Mouse (Mus musculus) right cerebral cortex, adult 2 months (tissue): ENCODE data around the gene Prol1.
A peak's percentile ranks its signal among the peaks of the same experiment; 100 is the strongest.
"Not testable (repeated sequence)": the region's sequence is repeated elsewhere in the genome, so short reads cannot be mapped to it uniquely, and the experiment has no call there.

Experiments
- DNase-seq, 2 experiments: peaks; one replicate each; pipeline ENCODE4 v3.0.0; 2021 to 2022; ENCODE audit warnings: low spot score in 2 of 2

Prol1 gene

DNA sequence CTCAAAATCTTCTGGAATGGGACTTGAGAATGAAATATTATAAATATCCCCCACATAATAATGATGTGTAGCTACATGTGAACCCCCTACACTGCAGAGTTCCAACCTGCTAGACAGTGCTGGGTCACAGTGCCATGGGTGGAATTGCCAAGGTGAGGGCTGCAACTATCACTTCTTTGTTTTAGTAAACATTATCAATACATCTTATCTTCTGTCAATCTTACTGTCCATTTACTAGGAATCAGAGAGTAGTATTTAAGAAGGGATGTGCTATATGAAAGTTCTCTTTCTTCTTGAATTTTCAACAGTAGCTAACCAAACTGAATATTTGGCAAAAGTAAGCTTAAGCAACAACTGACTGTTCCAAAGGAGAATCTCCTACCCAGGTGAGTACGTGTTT lies at the start of gene Prol1:
Prol1 (plus strand) TSS at position 301 of the 400 bp plus-strand sequence.
- DNase-seq: no peak

GRCm38 (mm10) chr5:88268619-88269018 lies 48.5 kb upstream of the Prol1 start, which contains the start of gene Gm7714:
Gene Gm7714 (plus strand): TSS chr5:88268919.
- peak; percentile 3 to 5 for DNase-seq

- DNase-seq: not testable (repeated sequence)
Observed at GRCm38 (mm10) chr5:88311307-88311706, 5.8 kb upstream of the Prol1 start.

- not testable (repeated sequence) for DNase-seq
Observed at GRCm38 (mm10) chr5:88348533-88348932, 31.4 kb downstream of the Prol1 start.

DNA sequence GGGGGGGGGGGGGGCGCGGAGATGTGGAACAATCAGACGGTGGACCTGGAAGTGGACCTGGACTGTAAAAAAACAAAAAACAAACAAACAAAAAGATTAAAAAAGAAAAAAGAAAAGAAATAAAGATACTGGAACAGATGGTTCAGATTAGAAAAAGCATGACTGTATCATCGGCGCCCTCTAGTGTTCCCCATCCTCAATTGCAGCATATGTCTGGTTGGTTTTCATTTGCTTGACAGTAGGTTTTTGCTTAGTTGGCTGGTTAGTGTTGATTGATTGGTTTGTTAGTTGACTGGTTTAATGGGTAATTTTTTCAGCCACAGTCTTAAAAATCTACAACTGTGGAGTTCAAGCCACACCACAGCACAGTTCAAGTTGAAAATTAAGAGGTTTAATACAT lies 47.7 kb downstream of the Prol1 start:
- peak; percentile 71 for DNase-seq

- no peak for DNase-seq
Observed at GRCm38 (mm10) chr5:88366886-88367285, 49.8 kb downstream of the Prol1 start.

DNA sequence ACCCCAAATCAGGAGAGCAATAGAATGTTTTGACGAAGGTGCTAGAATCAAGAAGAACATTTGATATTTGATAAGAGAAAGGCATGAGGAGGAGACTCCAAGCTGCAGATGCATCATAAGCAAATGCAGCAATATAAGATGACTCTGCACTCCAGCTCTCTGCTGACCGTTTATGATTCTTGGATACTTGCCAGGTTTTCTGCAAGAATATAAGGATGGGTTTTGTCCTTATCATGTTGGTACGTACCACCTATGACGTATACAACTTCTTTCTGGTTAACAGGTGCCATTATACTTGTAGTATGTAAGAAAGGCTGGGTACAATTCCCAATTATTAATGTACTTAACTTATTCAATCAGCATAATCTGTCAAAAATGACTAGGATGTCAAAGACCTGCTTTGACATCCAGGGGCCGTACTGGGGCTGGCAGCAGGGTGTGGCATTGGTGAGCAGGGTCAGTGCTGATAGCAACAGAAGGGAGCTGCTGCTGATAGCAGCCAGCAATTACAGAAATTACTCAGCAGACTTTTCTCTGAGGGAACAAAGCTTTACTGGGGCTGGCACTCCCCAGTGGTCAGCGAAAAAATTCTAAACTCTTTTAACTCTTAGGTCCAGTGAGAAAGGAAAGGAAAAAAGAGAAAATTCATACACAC lies 53.6 kb downstream of the Prol1 start:
- no peak for DNase-seq

- DNase-seq: no peak
Observed at GRCm38 (mm10) chr5:88372563-88372962, 55.5 kb downstream of the Prol1 start.

GRCm38 (mm10) chr5:88375808-88376207 lies 58.7 kb downstream of the Prol1 start, which contains the start of gene Amtn:
Gene Amtn (plus strand): TSS chr5:88376108.
- DNase-seq: no peak
